Mouse (Mus musculus) brain, embryonic 14.5 days (tissue): ENCODE measurements around the gene Uhrf1.

Experiments used
- CTCF ChIP-seq: fragments of 200-500 bp; IDR thresholded peaks from 2 replicates; pipeline ENCODE4 v1.5.1; 2012; ENCODE audit warnings: inconsistent platforms, mild to moderate bottlenecking, moderate library complexity, borderline replicate concordance; ENCODE audit not compliant: insufficient read depth, insufficient read length; ENCODE audit errors: extremely low read depth
- POLR2A ChIP-seq: fragments of 200-500 bp; IDR thresholded peaks from 2 replicates; pipeline ENCODE4 v1.6.1; 2012; ENCODE audit warnings: mild to moderate bottlenecking, inconsistent platforms, borderline replicate concordance; ENCODE audit not compliant: poor library complexity, insufficient read depth, insufficient read length, severe bottlenecking; ENCODE audit errors: extremely low read depth

- TF ChIP-seq POLR2A: no peak
- no peak for TF ChIP-seq CTCF
Observed at GRCm38 (mm10) chr17:56361542-56361941, 58.4 kb downstream of the Uhrf1 start.
